Mouse (Mus musculus) small intestine, adult 2 months (tissue): ENCODE data around the gene Ntpcr.

ENCODE experiments used
- CTCF ChIP-seq: fragments of 200-500 bp; IDR thresholded peaks from 2 replicates; pipeline ENCODE4 v1.5.1; 2012; ENCODE audit warnings: low read depth, mild to moderate bottlenecking, control low read depth, inconsistent platforms, low read length, moderate library complexity, mixed read lengths; ENCODE audit not compliant: insufficient replicate concordance, insufficient read length; ENCODE audit errors: extremely low read depth
- POLR2A ChIP-seq: fragments of 200-500 bp; IDR thresholded peaks from 2 replicates; pipeline ENCODE4 v1.6.1; 2012; ENCODE audit warnings: low read depth, mild to moderate bottlenecking, control low read depth, inconsistent platforms, low read length, moderate library complexity

DNA sequence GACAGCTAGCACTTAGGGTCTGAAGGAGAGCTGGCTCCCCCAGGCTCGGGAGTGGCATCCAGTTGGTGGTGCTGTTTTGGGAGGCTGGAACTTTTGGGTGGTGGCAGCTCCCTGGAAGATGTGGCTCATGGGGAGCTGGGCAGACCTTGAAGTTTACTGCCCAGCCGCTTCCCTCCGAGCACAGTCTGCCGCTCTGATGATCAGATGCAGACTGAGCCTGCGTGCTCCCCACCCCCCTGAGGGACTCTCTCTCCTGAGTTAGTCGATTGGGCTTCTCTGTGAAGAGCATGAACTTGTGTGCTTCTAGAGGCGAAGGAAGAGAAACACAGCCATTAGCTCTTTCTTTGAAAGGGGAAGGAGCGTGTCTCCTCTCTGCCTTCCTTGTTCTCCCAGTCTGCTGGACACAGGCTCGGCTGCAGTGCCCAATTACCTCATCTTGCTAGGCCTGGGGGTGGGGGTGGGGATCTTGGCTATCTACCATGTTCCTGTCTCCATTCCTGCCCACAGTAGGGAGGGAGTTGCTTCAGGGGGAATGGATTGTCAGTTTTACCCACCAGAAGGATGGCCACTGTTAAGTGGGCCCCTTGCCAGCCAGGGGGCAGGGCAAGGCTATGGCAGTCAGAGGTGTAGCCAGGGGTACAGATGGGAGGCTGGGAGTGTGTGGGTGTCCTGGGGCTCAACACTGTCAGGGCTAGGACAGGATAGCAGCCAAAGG lies 26.8 kb downstream of the Ntpcr start:
- TF ChIP-seq CTCF = no peak
- no peak for TF ChIP-seq POLR2A
